Mouse (Mus musculus) T-helper 1 cell (primary cell): ENCODE measurements at regions not wholly inside any gene's neighbourhood (a gene's known extent, or its start where the extent isn't known, plus 50 kb on each side); places are given as distances from the start of the nearest gene placed in this dataset.
"Not testable (repeated sequence)": the region's sequence is repeated elsewhere in the genome, so short reads cannot be mapped to it uniquely, and the experiment has no call there.

Experiments
- in situ Hi-C: fragments of 300-600 bp; cut with MboI, MseI; formaldehyde crosslinking; loops from one replicate; pipeline ENCODE4 v1.15.1; 2025; ENCODE audit warnings: high pct_unique_total_duplicates

GRCm38 (mm10) chr1:96626271-96626670 is 245.7 kb downstream of the Slco4c1 start:
- in situ Hi-C loops, result no loop called here

- in situ Hi-C loops, result not testable (repeated sequence)
Observed at GRCm38 (mm10) chr1:96625326-96625725, 246.6 kb downstream of the Slco4c1 start.

DNA sequence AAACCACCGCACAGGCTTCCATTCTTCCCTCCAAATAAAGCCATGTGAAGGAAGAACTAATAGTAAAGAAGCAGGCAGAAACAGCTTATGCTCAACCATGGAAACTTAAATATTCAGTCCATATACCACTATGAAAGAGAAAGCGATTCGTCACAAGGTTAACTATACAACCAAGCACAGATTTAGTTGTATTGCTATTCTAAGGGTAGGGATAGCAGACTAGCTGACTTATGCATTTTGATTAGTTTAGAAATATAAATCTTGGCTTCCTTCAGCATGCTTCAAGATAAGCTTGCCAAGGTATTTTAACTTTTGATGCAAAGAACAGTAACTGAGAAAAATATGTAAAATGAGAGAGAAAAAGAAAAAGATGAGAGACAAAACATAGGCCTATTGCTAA is 275.8 kb downstream of the Slco4c1 start:
- in situ Hi-C loops, result no loop called here

DNA sequence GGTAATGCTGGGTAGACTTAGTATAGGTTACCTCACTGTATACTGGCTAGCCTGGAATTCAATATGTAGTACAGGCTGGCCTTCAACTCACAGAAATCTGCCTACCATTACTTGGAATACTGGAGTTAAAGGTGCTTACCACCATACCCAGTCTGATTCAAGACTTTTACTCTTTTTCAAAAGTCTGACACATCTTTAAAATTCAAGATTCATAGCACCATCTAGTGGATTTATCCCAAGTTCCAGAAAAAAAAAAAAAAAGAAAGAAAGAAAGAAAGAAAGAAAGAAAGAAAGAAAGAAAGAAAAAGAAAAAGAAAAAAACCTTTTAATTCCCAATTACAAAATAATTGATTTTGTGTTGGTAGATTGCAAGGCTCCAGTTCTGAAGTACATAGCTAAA is 302.7 kb downstream of the Slco4c1 start:
- in situ Hi-C loops, result no loop called here

GRCm38 (mm10) chr1:96563279-96563910 is 308.6 kb downstream of the Slco4c1 start:
- in situ Hi-C loops, result no loop called here

DNA sequence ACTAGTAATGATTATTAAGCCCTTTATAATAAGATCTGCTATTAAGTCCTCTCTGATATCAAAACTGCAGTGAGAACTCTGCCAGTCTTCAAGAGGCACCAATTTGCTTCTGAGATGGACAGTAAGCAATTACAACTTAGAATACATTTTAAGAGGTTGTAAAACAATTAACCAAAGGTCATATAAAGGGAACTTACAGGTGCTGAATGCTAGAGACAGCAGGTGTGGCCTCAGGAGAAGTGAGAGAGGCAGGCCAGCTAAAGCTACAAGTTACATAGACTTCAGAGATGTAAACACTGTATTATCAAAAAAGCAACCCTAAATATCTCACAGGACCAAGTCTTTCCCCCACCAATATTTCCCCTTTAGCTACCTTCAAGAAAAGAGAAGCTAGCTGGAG is 315.7 kb downstream of the Slco4c1 start:
- in situ Hi-C loops, result no loop called here

GRCm38 (mm10) chr1:96519347-96519746 is 352.6 kb downstream of the Slco4c1 start:
- in situ Hi-C loops, result no loop called here

- in situ Hi-C loops, result no loop called here
Observed at GRCm38 (mm10) chr1:96501007-96501406, 371.0 kb downstream of the Slco4c1 start.

DNA sequence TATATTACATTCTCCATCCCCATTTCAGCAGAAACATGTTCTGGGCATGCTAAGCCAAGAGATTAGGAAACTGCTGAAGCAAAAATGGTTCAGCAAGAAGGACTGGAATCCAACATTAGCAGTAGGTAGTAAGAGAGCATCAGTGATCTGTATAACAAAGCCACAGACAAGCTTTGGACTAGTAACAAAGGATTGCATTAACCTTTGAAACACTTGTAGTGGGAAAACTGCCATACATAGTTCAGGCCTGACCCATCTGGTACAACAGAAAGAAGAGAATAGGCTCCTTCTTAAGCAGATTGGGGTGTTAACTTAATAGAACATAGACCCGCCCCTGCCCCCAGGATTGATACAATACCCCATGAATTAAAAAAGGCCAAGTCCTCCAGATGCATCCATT is 389.2 kb downstream of the Slco4c1 start:
- in situ Hi-C loops, result no loop called here

- in situ Hi-C loops, result no loop called here
Observed at GRCm38 (mm10) chr1:96450852-96451251, 421.1 kb downstream of the Slco4c1 start.

DNA sequence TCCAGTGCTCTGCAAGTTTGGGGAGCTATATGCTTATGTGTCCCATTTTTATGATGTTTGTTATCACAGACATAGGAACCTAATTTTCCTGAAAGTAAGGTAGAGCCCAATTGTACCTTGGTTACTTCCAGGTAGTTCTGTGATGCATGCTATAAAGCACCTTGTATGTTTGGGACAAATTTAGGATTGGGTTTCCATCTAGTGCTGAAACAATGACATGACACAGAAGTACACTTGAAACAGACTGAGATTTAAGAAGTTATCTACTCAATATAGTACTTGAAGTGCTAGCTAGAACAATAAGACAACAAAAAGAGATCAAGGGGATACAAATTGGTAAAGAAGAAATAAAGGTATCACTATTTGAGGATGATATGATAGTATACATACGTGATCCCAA is 426.8 kb downstream of the Slco4c1 start:
- in situ Hi-C loops, result no loop called here

GRCm38 (mm10) chr1:96433057-96433456 is 438.9 kb downstream of the Slco4c1 start:
- in situ Hi-C loops, result no loop called here

DNA sequence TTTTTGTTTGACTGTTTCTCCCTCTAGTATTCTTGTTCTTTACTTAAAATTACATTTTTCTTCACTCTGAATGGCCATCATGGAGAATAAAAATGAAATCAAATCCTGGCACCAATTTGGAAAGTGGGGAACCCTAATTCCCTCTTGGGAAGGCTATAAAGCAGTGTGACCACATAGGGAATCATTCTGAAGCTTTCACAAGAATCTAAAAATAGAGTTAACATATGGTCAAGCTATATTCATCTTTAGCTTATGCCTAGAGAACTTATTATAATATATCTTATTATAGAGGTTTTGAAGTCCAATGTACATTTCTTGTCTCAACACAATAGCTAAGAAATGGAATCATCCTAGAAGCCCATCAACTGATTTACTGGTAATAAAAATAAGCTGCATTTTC is 448.5 kb downstream of the Slco4c1 start:
- in situ Hi-C loops, result no loop called here

DNA sequence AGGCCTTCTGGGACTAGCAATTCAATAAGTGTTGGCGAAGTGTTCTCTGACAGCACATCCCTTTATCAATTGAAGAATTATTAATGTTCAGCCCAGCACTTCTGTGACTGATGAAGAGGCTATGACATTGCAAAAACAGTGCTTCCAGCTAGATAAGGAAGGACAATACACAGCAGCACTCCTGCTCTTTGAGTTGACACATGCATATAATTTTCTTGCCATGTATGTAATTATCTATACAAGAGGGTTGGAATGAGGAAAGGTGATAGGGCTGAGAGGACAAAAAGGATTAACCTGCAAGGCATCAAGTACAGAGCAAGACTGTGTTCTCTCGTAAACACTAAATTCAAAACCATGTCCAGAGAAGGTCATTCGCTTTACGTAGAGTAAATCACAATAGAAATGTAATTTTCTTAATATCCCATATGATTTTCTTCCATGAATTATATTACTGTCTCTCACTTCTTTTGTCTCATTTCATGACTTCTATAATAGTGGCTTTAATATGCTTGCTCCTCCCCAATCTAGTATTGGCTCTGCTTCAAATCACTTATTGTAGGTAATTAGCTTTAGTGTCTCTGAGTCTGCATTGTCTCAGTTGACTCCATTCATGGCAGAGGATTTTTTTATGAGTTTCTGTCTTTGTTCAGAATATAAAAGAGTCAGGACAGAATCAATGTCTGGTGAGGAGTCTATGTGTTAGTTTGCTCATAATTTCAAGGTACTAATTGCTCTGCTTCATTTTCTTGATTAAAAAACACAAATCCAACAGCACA is 460.9 kb downstream of the Slco4c1 start:
- in situ Hi-C loops, result loop anchor here (10.0 kb wide), 1 partner anchor 1316 kb away; no protein-coding TSS in a partner anchor

- in situ Hi-C loops, result no loop called here
Observed at GRCm38 (mm10) chr1:96397982-96398381, 474.0 kb downstream of the Slco4c1 start.

DNA sequence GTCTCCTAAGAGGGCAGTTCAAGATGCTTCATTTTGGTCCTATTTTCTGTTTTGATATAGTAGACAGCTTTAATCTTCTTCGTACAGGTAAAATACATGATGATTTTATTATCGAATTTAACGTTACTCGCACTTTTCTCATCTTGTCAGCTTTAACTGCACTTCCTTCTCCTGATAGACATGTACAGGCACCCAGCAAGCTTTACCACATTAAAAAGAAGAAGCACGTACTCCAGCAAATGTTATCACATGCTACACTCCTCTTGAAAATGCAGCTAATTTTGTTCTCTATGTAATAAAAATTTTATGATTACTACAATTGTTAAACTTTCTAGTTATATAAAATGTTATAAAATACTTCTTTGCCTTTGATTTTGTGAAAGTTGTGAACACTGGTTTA is 483.6 kb downstream of the Slco4c1 start:
- in situ Hi-C loops, result no loop called here

GRCm38 (mm10) chr1:96385916-96386315 is 486.1 kb downstream of the Slco4c1 start:
- in situ Hi-C loops, result no loop called here

GRCm38 (mm10) chr1:96362713-96363441 is 509.1 kb downstream of the Slco4c1 start:
- in situ Hi-C loops, result no loop called here

GRCm38 (mm10) chr1:96347231-96347630 is 524.7 kb downstream of the Slco4c1 start:
- in situ Hi-C loops, result no loop called here

DNA sequence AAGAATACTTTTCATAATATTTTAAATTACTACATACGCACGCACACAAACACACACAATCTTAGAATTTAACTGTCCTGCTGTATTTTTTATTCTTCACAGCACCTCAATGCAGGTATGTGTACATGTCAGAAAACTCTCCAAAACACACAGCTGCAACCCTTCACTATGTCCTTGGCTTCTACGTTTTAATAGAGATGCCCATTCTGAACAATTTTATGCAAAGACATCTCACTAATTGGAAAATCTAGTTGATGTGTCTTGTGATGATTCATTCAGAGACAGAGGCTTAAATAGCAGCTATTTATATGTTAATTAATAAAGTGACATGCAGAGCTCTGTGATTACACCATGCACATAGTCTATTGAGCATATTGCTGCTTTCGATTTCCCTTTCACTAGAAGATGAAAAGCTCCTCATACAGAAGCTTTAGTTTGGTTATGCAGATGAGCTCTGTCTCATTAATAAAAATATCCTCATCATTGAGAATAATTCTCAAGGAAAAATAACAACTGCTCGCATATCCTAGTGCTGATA is 525.4 kb downstream of the Slco4c1 start:
- in situ Hi-C loops, result no loop called here

DNA sequence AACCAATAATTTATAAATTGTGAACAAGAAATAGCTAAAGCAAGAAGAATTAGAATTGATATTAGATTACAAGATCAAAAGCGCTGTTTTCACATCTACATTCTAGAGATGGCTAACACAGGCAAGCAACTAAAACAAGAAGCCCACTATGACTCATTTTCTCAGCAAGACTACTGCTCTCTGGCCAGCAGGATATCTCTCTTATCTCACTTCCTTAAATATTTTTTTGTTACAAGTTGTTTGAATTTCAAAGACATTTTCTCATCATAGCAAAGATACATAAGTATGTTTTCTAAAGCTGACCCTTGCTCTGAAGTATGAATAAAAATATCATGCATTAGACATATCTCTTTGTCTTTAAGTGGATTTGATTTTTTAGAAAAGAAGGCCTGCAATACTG is 556.2 kb downstream of the Slco4c1 start:
- in situ Hi-C loops, result no loop called here

DNA sequence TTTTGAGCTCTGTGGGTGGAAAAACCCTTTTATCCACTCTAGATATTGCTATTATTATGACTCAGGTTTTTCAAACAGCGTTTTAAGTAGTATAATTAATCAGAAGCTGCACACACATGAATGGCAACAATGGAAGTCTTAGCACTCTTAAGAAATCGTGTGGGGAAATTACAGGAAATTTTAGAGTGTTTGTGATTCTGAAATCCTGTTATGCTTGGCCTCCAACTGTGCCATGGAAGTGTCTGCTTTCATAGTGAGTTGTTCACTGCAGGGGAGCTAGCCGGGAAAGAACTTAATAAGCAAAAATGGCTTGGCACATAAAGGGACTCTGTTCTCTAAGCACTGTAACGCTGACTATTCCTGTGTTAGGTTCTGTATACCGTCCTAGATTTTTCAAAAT is 570.7 kb downstream of the Slco4c1 start:
- in situ Hi-C loops, result no loop called here
